Mouse (Mus musculus): ENCODE measurements around the gene Ms4a4b. TPM values are rescaled to one million over a fixed set of nuclear protein-coding genes. Genes with fewer than 3 reads are reported as not detected.

Gene Ms4a4b
- polyA plus RNA-seq, 1 experiment from 2014 or later = not detected

DNA sequence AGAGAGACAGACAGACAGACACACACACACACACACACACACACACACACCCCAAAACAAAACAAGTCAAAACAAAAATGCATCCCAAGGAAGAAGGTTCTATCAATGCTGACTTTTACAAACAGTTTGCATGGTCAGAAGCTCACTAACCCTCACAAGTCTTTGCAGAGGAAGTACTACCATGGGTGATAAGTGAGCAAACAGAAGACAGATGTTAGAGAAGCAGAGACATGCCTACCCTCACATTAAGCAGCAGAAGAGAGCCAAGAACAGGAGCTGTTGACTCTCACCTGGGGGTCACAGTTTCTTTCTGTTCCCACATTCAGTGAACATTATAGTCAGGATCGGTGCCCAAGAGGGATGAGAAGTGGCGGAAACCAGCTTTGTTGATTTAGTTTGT is 36.4 kb downstream of the Ms4a4b start:
- Histone ChIP-seq H3K9me3 (ENCODE audit: control insufficient read depth, low read length) (no peaks in the 10 kb centered on the region), H3K27me3 (ENCODE audit: control insufficient read depth, insufficient read depth, low read length) (no peaks in the 10 kb centered on the region), H3K9ac (ENCODE audit: low read length) (no peak overlapping the region), H3K4me3 (ENCODE audit: low read depth, low read length) (no peak overlapping the region), H3K4me2 (ENCODE audit: low read depth) (no peak overlapping the region), H3K27ac (ENCODE audit: low read depth, low read length) (no peak overlapping the region), H3K36me3 (ENCODE audit: control insufficient read depth, insufficient read depth, low read length) (no peaks in the 10 kb centered on the region), H3K4me1 (ENCODE audit: control insufficient read depth, insufficient read depth, low read length) (no peaks in the 10 kb centered on the region)
- DNase-seq (ENCODE audit: low spot score) (no peak), ATAC-seq (ENCODE audit: insufficient read depth, low FRiP score, low TSS enrichment) (no peak)
- WGBS = 91% methylated on average over 2 of the region's 2 CpGs

DNA sequence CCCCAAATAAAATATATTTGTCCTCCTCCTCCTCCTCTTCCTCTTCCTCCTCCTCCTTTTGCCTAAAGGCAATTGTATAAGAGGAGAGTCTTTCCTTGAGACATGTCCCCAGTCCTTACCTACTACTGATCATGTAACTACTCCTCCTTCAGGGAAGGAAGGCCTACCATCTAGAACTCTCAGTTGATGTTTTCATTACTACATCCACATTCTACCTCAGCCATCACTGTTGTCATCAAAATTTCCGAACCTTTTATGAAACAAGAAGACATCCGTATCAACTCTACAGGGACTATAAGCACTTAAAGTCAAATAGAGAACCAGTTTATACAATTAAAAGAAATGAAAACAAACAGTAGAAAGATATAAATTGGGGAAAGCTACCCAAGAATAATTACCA is 39.3 kb downstream of the Ms4a4b start:
- WGBS = 89% methylated on average over 2 of the region's 2 CpGs

DNA sequence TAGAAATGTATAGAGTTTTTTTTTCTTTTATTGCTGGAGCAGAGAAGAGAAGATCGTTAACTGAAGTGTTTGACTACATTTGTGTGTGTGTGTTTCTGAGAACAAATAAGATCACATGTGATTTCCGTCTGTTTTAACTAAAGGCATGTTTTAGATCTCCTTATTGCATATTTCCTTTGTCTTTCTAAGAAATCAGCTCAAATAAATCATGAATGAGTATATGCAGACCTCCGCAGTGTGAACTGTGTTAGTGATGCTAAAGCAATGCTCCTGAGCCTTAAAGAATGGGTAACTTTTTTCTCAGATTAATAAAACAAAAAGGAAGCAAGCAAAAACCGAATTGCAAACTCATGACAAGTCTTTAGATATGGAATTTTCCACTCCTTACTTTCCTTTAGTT is 40.6 kb downstream of the Ms4a4b start:
- H3K27ac ChIP-seq (ENCODE audit: low read depth, low read length) = no peak overlapping the region
- no peaks in the 10 kb centered on the region for H3K36me3 ChIP-seq (ENCODE audit: control insufficient read depth, insufficient read depth, low read length)
- H3K4me1 ChIP-seq (ENCODE audit: control insufficient read depth, insufficient read depth, low read length) = no peaks in the 10 kb centered on the region
- DNase-seq (ENCODE audit: low spot score) = no peak
- no peaks in the 10 kb centered on the region for H3K27me3 ChIP-seq (ENCODE audit: control insufficient read depth, insufficient read depth, low read length)
- no peak overlapping the region for H3K9ac ChIP-seq (ENCODE audit: low read length)
- H3K4me2 ChIP-seq (ENCODE audit: low read depth) = no peak overlapping the region
- no peak overlapping the region for H3K4me3 ChIP-seq (ENCODE audit: low read depth, low read length)
- H3K9me3 ChIP-seq (ENCODE audit: control insufficient read depth, low read length) = no peaks in the 10 kb centered on the region
- no peak for ATAC-seq (ENCODE audit: insufficient read depth, low FRiP score, low TSS enrichment)
- 87% methylated on average over 4 of the region's 4 CpGs for WGBS

More for the DNA sequence above, 39.3 kb downstream of the Ms4a4b start:
- Histone ChIP-seq H3K4me1 (ENCODE audit: control insufficient read depth, insufficient read depth, low read length) (no peaks in the 10 kb centered on the region), H3K27ac (ENCODE audit: low read depth, low read length) (no peak overlapping the region), H3K9me3 (ENCODE audit: control insufficient read depth, low read length) (no peaks in the 10 kb centered on the region), H3K4me2 (ENCODE audit: low read depth) (no peak overlapping the region), H3K9ac (ENCODE audit: low read length) (no peak overlapping the region), H3K4me3 (ENCODE audit: low read depth, low read length) (no peak overlapping the region), H3K27me3 (ENCODE audit: control insufficient read depth, insufficient read depth, low read length) (no peaks in the 10 kb centered on the region), H3K36me3 (ENCODE audit: control insufficient read depth, insufficient read depth, low read length) (no peaks in the 10 kb centered on the region)
- ATAC-seq (ENCODE audit: insufficient read depth, low FRiP score, low TSS enrichment) (no peak), DNase-seq (ENCODE audit: low spot score) (no peak)

DNA sequence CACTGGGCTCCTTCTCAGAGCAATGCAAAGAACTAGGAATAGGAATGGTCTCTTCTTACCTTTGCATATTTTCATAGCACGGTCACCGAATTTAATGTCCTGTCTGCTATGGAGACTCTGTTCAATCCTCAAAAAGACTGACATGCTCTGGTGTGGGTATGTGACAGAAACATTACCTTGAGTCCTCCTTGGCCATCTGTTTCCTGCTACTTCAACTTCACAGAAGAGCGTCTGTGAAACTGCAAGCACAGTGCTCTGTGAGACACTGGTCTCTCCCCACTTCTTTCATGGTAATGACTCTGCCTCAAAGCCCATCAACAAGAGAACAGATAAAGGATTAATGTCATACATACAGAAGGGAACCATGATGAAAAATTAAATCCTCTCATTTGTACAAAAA is 41.0 kb downstream of the Ms4a4b start:
- H3K4me3 ChIP-seq (ENCODE audit: low read depth, low read length) = no peak overlapping the region
- ATAC-seq (ENCODE audit: insufficient read depth, low FRiP score, low TSS enrichment) (no peak), DNase-seq (ENCODE audit: low spot score) (no peak)
- no peak overlapping the region for H3K27ac ChIP-seq (ENCODE audit: low read depth, low read length)
- H3K9ac ChIP-seq (ENCODE audit: low read length) = no peak overlapping the region
- H3K36me3 ChIP-seq (ENCODE audit: control insufficient read depth, insufficient read depth, low read length) = no peaks in the 10 kb centered on the region
- WGBS = 81% methylated on average over 3 of the region's 3 CpGs
- no peak overlapping the region for H3K4me2 ChIP-seq (ENCODE audit: low read depth)
- no peaks in the 10 kb centered on the region for H3K9me3 ChIP-seq (ENCODE audit: control insufficient read depth, low read length)
- no peaks in the 10 kb centered on the region for H3K4me1 ChIP-seq (ENCODE audit: control insufficient read depth, insufficient read depth, low read length)
- no peaks in the 10 kb centered on the region for H3K27me3 ChIP-seq (ENCODE audit: control insufficient read depth, insufficient read depth, low read length)

DNA sequence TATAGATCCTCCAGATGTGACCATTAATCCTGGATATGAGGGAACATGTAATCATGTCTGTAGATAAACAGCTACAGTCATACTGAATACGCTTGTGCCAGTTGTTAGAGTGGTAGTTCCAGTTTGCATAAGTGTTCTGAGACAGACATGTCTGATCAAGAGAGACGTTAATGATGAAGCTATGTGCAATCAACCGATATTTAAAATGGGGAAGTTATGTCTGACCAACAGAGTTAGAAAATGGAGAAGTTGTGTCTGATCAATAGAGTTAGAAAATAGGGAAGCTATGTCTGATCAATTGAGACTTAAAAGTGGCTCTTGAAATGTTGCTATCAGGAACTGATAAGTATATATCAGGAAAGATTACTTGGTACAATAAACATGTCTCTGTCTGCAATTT is 41.9 kb downstream of the Ms4a4b start:
- Histone ChIP-seq H3K4me2 (ENCODE audit: low read depth) (no peak overlapping the region), H3K9ac (ENCODE audit: low read length) (no peak overlapping the region), H3K4me3 (ENCODE audit: low read depth, low read length) (no peak overlapping the region), H3K4me1 (ENCODE audit: control insufficient read depth, insufficient read depth, low read length) (no peaks in the 10 kb centered on the region), H3K27me3 (ENCODE audit: control insufficient read depth, insufficient read depth, low read length) (no peaks in the 10 kb centered on the region), H3K36me3 (ENCODE audit: control insufficient read depth, insufficient read depth, low read length) (no peaks in the 10 kb centered on the region), H3K9me3 (ENCODE audit: control insufficient read depth, low read length) (no peaks in the 10 kb centered on the region), H3K27ac (ENCODE audit: low read depth, low read length) (no peak overlapping the region)
- ATAC-seq (ENCODE audit: insufficient read depth, low FRiP score, low TSS enrichment) (no peak), DNase-seq (ENCODE audit: low spot score) (no peak)
- WGBS = 89% methylated on average over 3 of the region's 3 CpGs

DNA sequence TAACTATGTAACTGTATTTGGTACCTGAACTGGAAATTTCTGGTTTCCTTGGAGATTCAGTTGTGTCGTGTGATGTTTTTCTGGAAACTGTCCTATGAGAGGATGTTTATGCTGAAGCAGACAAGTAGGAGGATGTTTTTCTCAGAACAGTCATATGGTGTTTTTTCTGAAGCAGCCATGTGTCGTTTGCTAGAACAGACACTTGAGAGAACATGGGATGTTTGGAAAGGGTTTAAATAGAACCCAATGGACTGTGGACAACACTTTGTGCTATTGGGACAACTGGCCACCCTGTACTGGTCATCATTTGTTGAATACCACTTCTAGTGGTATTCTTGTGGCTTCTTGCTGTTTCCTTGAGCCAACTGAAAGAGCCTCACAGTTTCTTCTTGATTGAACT is 42.4 kb downstream of the Ms4a4b start, which contains the start of gene Gm8369:
TSS of gene Gm8369 (plus strand) at position 193 of the 400 bp plus-strand sequence.
- Histone ChIP-seq H3K27ac (ENCODE audit: low read depth, low read length) (no peak within 1 kb of the TSS), H3K9me3 (ENCODE audit: control insufficient read depth, low read length) (no peaks in the 10 kb centered on the region), H3K4me1 (ENCODE audit: control insufficient read depth, insufficient read depth, low read length) (no peaks in the 10 kb centered on the region), H3K9ac (ENCODE audit: low read length) (no peak within 1 kb of the TSS), H3K4me3 (ENCODE audit: low read depth, low read length) (no peak within 1 kb of the TSS), H3K36me3 (ENCODE audit: control insufficient read depth, insufficient read depth, low read length) (no peaks in the 10 kb centered on the region), H3K4me2 (ENCODE audit: low read depth) (no peak within 1 kb of the TSS), H3K27me3 (ENCODE audit: control insufficient read depth, insufficient read depth, low read length) (no peaks in the 10 kb centered on the region)
- no peak for ATAC-seq (ENCODE audit: insufficient read depth, low FRiP score, low TSS enrichment)
- WGBS = 84% methylated on average over 2 of the region's 2 CpGs
- no peak for DNase-seq (ENCODE audit: low spot score)

DNA sequence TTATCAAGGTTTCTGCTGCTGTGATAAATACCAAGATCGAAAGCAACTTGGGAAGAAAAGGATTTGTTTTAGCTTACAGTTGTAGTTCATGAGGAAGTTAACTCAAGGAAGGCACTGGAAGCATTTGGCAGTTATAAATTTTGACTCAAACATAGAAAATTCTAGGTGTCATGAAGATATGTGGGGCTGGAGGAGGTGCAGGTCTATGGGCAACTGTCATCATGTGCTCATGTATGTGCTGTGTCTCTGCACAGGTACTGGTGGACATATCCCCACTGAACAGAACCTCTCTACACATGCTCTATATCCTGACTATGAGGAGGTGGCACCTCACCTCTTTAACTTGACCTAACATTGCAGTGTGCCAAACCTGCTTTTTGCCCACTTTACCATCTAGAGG is 43.2 kb downstream of the Ms4a4b start:
- H3K9ac ChIP-seq (ENCODE audit: low read length) = no peak overlapping the region
- no peaks in the 10 kb centered on the region for H3K9me3 ChIP-seq (ENCODE audit: control insufficient read depth, low read length)
- 88% methylated on average over 1 of the region's 1 CpGs for whole genome bisulfite sequencing
- no peak overlapping the region for H3K4me3 ChIP-seq (ENCODE audit: low read depth, low read length)
- ATAC-seq (ENCODE audit: insufficient read depth, low FRiP score, low TSS enrichment) (no peak), DNase-seq (ENCODE audit: low spot score) (no peak)
- H3K4me2 ChIP-seq (ENCODE audit: low read depth) = no peak overlapping the region
- no peaks in the 10 kb centered on the region for H3K27me3 ChIP-seq (ENCODE audit: control insufficient read depth, insufficient read depth, low read length)
- no peaks in the 10 kb centered on the region for H3K4me1 ChIP-seq (ENCODE audit: control insufficient read depth, insufficient read depth, low read length)
- H3K27ac ChIP-seq (ENCODE audit: low read depth, low read length) = no peak overlapping the region
- H3K36me3 ChIP-seq (ENCODE audit: control insufficient read depth, insufficient read depth, low read length) = no peaks in the 10 kb centered on the region

DNA sequence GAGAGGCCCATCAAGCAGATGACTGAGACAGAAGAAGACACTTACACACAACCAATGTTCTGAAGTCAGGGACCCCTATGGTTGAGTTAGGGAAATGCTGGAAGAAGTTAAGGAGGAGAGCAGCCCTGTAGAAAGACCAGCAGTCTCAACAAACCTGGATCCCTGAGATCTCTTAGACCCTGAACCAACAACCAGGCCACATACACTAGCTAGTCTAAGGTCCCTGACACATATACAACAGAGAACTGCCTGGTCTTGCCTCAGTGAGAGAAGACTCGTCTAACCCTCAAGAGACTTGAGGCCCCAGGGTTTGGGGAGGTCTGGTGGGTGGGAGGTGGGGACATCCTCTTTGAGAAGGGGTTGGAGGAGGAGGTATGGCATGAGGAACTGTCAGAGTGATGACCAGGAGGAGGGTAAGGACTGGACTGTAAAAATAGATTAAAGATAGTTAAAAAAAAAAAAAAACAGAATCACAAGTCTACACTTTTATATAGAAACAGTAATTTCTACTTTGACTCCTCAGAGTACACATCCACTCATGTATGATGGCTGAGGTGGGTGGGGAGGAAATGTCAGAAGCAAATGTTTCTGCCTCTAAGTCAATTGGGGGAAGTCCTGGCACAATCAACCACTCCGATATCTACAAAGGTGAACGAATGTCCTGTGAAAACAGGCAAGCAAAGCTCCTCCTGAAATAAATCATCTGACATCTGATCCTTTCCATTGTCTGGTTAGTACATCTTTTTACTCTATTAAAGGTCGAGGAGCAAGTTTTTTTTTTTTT is 48.2 kb downstream of the Ms4a4b start:
- Histone ChIP-seq H3K27me3 (ENCODE audit: control insufficient read depth, insufficient read depth, low read length) (no peaks in the 10 kb centered on the region), H3K4me3 (ENCODE audit: low read depth, low read length) (no peak overlapping the region), H3K9ac (ENCODE audit: low read length) (no peak overlapping the region), H3K9me3 (ENCODE audit: control insufficient read depth, low read length) (no peaks in the 10 kb centered on the region), H3K4me2 (ENCODE audit: low read depth) (no peak overlapping the region), H3K27ac (ENCODE audit: low read depth, low read length) (no peak overlapping the region), H3K4me1 (ENCODE audit: control insufficient read depth, insufficient read depth, low read length) (no peaks in the 10 kb centered on the region), H3K36me3 (ENCODE audit: control insufficient read depth, insufficient read depth, low read length) (no peaks in the 10 kb centered on the region)
- ATAC-seq (ENCODE audit: insufficient read depth, low FRiP score, low TSS enrichment) = no peak
- 84% methylated on average over 4 of the region's 4 CpGs for WGBS
- no peak for DNase-seq (ENCODE audit: low spot score)

DNA sequence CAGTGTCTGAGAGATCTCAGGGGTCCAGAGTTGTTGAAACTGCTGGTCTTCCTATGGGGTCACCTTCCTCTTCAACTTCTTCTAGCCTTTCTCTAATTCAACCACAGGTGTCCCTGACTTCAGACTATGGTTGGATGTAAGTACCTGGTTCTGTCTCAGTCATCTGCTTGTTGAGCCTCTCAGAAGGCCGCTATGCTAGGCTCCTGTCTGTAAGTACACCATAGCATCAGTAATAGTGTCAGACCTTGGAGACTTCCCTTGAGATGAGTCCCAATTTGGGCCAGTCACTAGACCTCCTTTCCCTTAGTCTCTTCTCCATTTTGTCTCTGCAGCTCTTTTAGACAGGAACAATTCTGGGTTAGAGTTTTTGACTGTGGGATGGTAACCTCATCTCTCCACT is 49.3 kb downstream of the Ms4a4b start:
- no peaks in the 10 kb centered on the region for H3K27me3 ChIP-seq (ENCODE audit: control insufficient read depth, insufficient read depth, low read length)
- no peak for ATAC-seq (ENCODE audit: insufficient read depth, low FRiP score, low TSS enrichment)

More for the DNA sequence above, 49.3 kb downstream of the Ms4a4b start:
- Histone ChIP-seq H3K4me2 (ENCODE audit: low read depth) (no peak overlapping the region), H3K4me3 (ENCODE audit: low read depth, low read length) (no peak overlapping the region), H3K9me3 (ENCODE audit: control insufficient read depth, low read length) (no peaks in the 10 kb centered on the region), H3K27ac (ENCODE audit: low read depth, low read length) (no peak overlapping the region), H3K4me1 (ENCODE audit: control insufficient read depth, insufficient read depth, low read length) (no peaks in the 10 kb centered on the region), H3K36me3 (ENCODE audit: control insufficient read depth, insufficient read depth, low read length) (no peaks in the 10 kb centered on the region), H3K9ac (ENCODE audit: low read length) (no peak overlapping the region)
- 83% methylated on average over 1 of the region's 1 CpGs for WGBS
- DNase-seq (ENCODE audit: low spot score) = no peak

All from neural tube, embryonic 11.5 days (tissue).